Mouse (Mus musculus) common myeloid progenitor, adult 5-6 weeks (primary cell): Measurements from ENCODE around the gene Kcnk2. TPM values are rescaled to one million over a fixed set of nuclear protein-coding genes. Genes with fewer than 3 reads are reported as not detected.
A peak's percentile ranks its signal among the peaks of the same experiment; 100 is the strongest.
"Not testable (repeated sequence)": the region's sequence is repeated elsewhere in the genome, so short reads cannot be mapped to it uniquely, and the experiment has no call there.

Source experiments
- ATAC-seq: replicated peaks from 2 replicates; pipeline ENCODE4 v1.8.0; 2016; ENCODE audit warnings: low read depth, mild to moderate bottlenecking, moderate TSS enrichment, inconsistent platforms; ENCODE audit not compliant: poor library complexity, severe bottlenecking
- total RNA-seq: library from RNA; stranded (forward); fragments of 200-1000, 187-1606 nt; gene quantifications from 2 replicates; pipeline ENCODE4 v1.2.3, GENCODE M21; 2017

Gene Kcnk2
- total RNA-seq, 1 experiment from 2014 or later = not detected

- ATAC-seq = no peak
These were observed 58.5 kb downstream of the Kcnk2 start for GRCm38 (mm10) chr1:189343301-189344251.

DNA sequence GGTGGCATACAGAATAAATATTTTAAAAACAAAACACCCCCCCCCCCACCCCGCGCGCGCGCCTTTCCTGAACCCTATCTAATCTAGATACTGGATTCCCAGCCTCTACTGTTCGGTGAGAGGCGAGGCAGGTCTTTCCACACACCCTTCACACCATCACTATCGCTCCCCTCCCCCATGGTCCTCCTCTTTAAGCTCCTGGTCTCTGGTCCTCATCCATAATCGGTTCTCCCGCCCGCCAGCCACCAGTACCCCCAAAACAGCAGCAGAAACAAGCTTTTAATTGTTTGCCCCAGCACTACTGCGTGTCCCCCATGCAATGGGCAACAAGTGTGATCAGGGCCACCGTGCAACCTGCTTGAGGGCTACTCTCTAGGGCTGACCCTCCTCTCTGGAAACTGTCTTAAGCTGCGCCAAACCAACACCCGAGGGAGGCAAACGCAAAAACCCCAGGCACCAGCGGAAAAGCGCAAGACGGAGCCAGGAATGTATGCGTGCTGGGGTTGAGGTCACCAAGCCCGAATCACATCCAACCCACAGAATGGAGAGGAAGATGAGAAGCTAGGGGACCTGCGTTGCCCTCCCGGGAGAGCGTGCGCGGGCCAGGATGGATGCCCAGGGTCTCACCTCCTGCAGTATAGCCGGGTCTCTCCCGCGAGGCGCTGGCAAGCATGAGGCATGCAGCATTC is 59.5 kb downstream of the Kcnk2 start:
- ATAC-seq = no peak

GRCm38 (mm10) chr1:189341381-189341917 is 60.6 kb downstream of the Kcnk2 start:
- ATAC-seq = no peak

- no peak for ATAC-seq
These were observed 86.2 kb downstream of the Kcnk2 start for GRCm38 (mm10) chr1:189315896-189316295.

GRCm38 (mm10) chr1:189314495-189314894 is 87.6 kb downstream of the Kcnk2 start:
- ATAC-seq = no peak

DNA sequence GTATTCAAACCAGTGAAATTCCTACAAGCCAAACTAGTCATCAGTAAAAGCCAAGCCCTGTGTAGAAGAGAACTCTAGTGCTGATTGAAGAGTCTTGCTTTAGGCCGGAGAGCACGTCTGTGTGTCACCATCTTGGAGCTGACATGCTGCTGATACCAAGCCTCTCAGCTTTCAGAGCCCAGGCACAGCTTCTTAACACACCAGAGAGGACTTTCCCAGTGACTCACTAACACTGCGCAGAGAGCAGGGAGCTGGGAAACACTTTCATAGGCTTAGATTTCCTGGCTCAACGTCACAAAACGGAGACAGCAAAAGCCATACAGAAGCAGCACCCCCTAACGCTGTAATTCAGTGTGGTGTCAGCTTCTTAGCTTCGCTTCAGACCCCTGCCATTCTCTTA is 88.3 kb downstream of the Kcnk2 start:
- ATAC-seq = no peak

DNA sequence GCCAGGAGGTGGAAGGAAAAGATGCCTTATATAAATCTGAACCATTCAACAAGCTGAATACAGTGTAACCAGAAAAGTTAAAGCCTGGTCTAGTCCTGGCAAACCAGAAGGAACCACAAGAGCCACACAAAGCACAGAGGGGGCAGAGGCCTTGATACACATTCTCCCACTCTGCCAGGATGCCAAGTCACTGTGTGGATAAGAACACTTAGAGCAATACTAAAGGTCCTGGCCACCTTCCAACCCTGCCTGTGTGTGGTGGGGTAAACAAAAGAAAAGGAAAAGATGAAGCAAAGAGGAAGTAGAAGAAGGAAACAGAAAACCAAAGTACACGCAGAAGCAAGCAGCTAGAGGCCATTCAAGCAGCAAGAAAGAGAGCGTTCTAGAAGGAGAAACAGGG is 91.9 kb downstream of the Kcnk2 start:
- 0 out of 2 replicates have a peak, but pooled peaks have one; percentile 15 for ATAC-seq

GRCm38 (mm10) chr1:189304988-189305522 is 97.0 kb downstream of the Kcnk2 start:
- no peak for ATAC-seq

DNA sequence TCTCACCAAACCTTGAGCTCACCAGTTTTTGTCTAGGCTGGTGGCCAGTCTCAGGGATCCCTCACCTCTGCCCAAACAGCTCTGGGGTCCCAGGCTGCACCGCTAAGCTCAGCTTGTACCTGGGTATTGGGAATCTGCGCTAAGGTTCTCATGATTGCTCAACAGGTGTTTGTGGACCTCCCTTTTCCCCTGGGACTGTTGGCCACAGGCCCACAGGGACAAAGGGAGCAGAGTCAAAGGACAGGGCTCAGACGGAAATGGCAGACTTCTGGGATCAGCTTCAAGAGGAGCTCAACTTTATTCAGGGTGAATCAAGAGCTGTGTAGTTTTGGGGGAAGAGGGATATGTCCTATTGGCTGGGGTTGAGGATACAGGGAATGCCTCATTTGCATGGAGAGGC is 99.1 kb downstream of the Kcnk2 start:
- no peak for ATAC-seq

DNA sequence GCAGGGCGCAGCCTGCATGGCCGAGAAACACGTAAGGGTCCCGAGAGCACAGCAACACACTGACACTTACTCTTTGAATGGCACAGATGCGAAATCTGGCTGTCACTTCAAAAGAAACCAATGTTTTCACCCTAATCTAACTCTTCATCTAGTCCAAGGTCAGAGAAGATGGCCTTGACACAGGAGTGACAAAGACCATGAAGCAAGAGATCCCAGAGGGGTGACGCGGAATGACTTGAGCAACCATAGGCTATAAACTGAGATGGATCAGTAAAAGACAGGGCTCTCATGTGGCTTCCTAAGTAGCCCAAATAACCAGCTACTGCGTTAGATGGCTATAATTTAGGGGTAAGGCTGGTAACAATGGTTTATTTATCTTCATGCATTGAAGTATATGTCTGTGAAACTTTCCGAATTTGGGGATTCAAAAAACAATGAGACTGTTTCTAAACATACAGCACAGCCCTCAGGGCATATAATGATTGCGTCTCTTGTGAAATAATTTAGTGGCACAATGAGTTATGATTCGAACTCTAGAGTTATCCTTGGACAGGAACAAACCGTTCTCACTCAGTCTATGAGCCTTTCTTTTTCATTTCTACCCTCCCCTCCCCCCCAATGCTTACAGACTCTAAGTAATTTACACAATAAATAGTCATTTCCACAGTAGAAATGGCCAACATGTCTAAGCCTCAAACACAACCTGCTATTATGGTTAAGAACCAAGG is 108.2 kb downstream of the Kcnk2 start:
- ATAC-seq = no peak

DNA sequence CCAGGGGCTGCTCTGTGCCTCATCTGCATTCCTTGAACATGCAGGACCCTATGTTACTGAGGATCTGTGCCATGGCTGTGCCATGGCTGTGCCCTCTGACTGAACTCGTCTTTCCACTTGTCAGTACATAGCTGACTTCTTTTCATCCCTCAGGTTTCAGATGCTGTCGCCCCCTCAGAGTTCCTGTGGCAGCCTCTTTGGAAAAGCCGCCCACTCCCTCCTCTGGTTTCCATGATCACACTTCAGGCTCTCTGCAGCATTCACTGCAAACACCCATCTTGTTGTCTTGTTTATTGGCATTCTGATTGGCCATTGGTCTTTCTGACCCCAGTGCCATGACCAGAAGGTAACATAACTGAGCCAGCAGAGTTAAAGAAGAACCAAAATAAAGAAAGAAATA is 111.2 kb downstream of the Kcnk2 start:
- ATAC-seq = no peak

DNA sequence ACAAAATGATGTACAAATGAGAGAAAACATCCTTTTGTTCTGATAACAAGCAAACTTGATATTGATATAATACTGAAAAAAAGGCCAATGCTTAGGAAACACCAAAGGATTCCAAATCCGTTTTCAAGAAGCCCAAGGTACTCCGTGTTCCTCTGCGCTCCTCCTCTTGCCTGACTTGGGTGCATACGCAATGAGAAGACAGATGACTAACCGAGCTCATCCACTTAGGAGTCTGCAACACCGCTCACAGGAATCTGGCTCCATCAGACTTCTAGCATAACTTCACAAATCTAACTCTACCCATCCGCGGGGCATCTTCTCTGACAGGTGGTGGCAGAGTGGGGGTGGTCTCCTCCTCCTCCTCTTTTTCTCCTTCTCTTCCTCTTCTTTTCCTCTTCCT is 113.1 kb downstream of the Kcnk2 start:
- no peak for ATAC-seq

DNA sequence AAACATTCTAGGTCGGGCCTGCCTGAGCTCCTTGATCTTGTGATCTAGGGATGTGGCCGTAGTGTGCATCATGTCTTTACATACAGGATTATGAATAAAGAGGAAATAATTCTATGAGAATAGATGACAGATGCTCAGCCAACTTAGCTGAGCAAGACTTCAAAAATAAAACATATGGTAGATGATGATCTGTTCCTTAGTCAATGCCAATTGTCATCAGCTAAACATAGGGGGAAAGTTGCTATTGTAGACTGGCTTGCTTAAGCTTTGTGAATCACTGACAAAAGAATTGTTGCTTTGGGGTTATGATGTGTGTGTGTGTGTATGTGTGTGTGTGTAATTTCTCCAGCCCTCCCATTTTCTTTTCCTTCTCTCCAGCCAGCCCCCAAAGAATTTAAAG is 129.8 kb downstream of the Kcnk2 start:
- no peak for ATAC-seq

DNA sequence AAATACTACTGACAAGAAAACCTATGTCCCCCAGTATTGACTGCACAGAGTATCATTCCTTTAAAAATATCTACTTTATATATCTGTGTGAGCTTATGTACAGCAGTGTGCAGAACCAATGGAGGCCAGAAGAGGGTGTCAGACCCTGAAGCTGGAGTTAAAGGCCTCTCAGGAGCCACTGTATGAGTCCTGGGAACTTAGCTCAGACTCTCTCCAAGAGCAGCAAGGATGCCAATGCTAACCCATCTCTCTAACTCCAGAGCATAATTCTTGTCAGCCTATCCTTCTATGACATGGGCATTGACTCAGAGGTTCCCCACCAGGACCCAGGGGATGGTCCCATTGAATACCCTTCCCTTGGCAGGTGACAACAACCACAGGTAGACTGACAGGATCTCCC is 148.4 kb downstream of the Kcnk2 start:
- no peak for ATAC-seq

- ATAC-seq = no peak
These were observed 148.9 kb downstream of the Kcnk2 start for GRCm38 (mm10) chr1:189253207-189253606.

DNA sequence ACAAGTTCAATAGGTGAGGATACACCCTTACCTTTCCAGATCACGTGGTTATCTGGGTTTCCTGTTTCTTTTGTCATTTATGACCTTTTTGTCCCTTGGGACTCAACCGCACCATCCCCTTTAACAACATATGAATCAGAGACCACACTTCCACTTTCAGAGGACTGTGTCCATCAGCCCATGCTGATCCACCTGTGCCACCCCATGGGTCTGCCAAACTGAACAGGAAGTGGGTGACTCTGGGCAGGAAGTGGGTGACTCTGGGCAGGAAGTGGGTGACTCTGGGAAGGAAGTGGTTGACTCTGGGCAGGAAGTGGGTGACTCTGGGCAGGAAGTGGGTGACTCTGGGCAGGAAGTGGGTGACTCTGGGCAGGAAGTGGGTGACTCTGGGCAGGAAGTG is 158.9 kb downstream of the Kcnk2 start:
- ATAC-seq = not testable (repeated sequence)

GRCm38 (mm10) chr1:189235261-189235660 is 166.8 kb downstream of the Kcnk2 start:
- ATAC-seq = no peak

- ATAC-seq = no peak
These were observed 169.2 kb downstream of the Kcnk2 start for GRCm38 (mm10) chr1:189232829-189233228.

GRCm38 (mm10) chr1:189228222-189229084 is 173.6 kb downstream of the Kcnk2 start:
- ATAC-seq = no peak
